Mouse (Mus musculus) Muller cell, postnatal 12 days (primary cell): ENCODE measurements around the gene Bcl2l11.
"Not testable (repeated sequence)": the region's sequence is repeated elsewhere in the genome, so short reads cannot be mapped to it uniquely, and the experiment has no call there.

Source experiments
- DNase-seq: peaks from one replicate; pipeline ENCODE4 v3.0.0-alpha.2; 2015; ENCODE audit errors: inconsistent ontology term

Gene Bcl2l11

GRCm38 (mm10) chr2:128174604-128175342 lies 48.9 kb downstream of the Bcl2l11 start:
- DNase-seq = no peak

- DNase-seq = no peak
Observed at GRCm38 (mm10) chr2:128175625-128176024, 49.8 kb downstream of the Bcl2l11 start.

GRCm38 (mm10) chr2:128176391-128177044 lies 50.7 kb downstream of the Bcl2l11 start:
- peak; percentile 51 for DNase-seq

GRCm38 (mm10) chr2:128177241-128177661 lies 51.4 kb downstream of the Bcl2l11 start:
- no peak for DNase-seq

- peak; percentile 76 for DNase-seq
Observed at GRCm38 (mm10) chr2:128179126-128179807, 53.4 kb downstream of the Bcl2l11 start.

DNA sequence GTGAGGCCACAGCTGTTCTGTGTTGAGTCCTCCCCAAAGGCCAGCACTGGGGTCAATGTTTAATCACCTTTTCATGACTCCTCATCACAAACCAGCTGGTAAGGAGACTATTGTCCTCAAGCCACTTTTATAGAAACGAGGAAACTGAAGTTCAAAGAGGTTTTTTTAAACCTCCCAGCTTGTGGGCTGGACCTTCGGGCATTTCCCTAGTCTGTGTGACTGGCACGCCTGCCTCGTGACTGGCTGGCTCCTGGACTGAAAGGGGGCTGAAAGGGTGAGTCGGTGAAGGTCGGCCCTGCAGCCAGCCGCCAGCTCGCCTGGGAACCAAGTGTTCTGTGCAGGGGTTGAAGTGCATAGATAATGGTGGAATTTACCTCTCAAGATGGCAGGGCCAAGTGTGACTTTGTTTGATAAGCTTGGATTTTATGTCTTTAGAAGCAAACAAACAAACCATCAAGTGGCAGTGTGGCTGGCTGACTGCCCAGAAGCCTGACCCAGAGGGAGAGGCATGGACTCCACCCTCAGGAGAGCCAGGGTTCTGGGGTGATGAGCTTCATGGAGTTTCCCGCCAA lies 54.1 kb downstream of the Bcl2l11 start:
- no peak for DNase-seq

DNA sequence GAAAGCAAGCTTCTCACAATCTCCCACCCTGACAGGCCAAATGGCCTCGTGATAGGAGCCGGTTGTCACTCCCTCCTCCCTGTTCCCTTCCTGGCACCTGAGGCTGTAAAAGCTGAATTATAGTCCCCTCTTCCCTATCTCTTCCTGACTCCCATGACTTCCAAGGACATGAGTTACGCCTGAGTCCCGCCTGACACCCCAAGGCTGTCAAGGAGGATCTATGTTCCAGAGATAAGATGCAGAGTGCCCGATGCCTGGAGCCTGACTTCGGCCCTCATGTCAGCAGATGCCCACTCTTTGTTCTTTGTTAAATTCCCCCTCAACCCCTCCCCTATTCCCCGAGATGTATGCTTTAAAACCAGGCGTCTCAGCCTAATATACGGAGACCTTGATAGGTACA lies 56.3 kb downstream of the Bcl2l11 start:
- DNase-seq = not testable (repeated sequence)

- no peak for DNase-seq
Observed at GRCm38 (mm10) chr2:128182751-128183150, 56.9 kb downstream of the Bcl2l11 start.

DNA sequence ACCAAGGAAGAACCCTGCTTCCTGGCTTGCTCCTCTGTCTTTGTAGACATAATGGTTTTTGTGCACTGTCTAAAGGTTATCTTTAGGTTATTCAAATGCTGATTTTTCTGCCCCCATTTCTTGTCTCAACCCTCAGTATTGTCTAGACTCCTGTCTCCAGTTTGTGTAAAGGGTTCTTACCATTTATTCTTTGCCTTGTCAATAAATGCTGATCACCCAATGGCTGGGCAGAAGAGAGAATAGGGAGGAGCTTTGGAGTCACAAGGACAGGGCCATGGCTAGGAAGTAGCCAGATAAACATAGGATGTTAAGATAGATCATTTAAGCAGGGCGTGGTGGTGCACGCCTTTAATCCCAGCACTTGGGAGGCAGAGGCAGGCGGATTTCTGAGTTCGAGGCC lies 57.9 kb downstream of the Bcl2l11 start:
- no peak for DNase-seq

GRCm38 (mm10) chr2:128185942-128186341 lies 60.1 kb downstream of the Bcl2l11 start:
- no peak for DNase-seq

DNA sequence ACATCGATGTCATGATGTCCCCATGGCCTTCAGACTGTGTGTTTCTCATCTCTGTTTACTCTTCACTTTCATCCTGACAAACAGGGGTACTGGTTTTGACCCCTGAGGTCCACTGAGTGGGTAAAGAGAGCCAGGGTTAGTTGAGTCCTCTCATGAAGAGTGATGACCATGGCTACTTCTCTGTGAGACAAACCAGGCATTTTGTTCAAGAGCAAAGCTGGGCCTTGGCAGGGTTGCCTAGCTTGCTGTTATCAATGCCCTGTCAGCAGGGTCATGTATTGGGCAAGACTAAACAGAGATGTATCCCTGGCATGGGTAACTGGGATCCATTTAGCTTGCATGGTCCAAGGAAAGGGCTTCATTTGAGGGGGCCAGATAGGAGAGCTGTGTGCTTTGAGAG lies 61.4 kb downstream of the Bcl2l11 start:
- no peak for DNase-seq

DNA sequence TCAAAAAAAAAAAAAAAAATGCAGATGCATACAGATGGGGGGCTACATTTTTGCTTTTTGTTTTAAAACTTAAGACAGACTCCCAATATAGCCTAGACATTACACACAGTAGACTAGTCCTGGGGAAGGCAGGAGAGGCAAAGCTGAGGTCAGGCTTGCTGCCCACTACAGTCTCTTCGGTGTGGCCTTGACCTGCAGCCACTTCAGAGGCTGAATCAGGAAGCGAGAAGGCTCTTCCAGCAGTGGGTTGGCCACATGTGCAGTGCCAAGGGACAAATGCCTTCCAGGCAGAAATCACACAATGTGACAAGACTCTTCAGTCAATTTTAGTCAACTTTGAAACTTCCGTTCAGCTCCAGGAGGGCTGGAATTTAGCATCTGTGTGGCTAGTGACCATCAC lies 62.6 kb downstream of the Bcl2l11 start:
- DNase-seq = no peak

DNA sequence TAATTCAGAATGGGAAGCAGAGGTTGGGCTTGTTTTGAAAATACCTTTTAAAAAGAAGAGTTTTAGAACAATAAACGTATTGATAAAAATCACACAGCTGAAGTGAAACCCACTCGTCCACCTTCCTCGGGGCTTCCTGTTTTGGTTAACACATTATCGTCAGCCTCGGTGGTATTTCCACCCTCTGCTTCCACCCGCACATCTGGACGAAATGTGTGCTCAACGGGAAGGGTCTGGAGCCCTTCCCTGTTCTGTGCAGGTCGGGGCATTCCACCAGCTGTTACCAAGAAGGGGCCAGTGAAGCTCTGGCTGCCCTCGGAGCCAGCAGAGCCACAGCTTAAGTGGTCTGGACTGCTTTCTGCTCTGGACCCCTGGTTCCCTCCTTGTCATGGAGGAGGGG lies 63.9 kb downstream of the Bcl2l11 start:
- DNase-seq = no peak

DNA sequence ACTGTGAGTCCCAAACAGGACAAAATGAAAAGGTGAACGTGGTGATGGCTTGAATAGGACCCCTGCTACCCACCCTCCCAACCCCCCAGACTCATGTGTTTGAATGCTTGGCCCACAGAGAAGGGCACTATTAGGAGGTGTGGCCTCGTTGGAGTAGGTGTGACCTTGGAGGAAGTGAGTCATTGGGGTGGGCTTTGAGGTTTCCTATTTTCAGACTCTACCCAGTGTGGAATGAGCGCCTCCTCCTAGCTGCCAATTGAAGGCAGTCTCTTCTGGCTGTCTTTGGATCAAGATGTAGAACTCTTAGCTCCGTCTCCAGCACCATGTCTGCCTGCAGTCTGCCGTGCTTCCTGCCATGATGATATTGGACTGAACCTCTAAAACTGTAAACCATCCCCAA lies 64.4 kb downstream of the Bcl2l11 start:
- DNase-seq = no peak

DNA sequence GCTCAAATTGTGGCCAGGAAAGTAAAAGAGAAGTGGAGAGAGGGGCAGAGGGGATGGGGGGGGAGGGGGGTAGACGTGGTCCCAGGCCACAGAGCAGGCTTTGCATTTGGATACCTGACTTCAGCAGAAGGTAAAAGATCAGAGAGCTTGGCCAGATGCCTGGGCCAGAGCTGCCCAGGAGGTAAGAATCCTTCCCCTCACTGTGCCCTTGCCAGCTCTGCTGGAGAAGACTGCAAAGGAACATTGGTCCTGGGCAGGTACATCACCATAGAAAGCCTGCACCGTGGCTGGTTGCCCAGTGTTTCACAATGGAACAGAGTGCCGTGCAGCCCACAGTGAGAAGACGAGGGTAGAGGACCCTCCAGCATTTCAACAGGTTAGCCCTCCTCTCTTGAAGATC lies 67.6 kb downstream of the Bcl2l11 start:
- no peak for DNase-seq

DNA sequence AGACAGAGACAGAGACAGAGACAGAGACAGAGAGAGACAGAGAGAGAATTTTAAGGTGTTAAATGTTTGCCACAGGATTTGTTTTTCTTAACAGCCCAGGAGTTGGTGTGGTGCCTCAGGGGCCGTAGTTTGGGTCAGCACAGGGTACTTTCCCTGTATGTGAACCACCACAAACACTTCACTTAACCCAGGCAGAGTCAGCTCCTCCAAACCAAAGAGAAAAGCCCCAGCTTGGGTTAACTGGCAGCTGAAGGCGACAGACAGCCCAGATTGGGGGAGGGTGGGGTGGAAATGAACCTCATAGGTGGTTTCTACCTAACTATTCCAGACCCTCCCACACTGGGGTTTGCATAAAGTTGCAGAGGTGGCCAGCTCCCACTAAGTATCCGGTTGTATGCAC lies 71.5 kb downstream of the Bcl2l11 start:
- no peak for DNase-seq

DNA sequence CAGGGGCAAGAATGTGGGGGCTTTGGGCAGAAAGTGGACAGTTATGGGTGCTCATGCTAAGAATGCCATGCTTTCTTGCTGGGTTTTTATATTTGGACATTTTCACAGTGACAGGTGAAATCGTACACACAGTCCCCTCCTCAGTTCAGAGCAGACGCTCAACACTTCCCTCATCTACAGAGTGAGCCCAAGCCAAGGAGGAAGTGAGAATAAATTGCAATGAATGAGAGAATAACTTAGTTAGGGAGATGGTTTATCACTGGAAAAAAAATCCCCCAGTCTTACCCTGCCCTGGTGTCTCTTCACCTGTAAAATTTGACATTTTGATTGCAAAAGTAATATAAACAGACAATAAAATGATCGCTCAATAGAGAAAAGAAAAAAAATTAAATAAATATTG lies 77.3 kb downstream of the Bcl2l11 start:
- no peak for DNase-seq

- DNase-seq = peak; percentile 33
Observed at GRCm38 (mm10) chr2:128203749-128204405, 78.0 kb downstream of the Bcl2l11 start.

- peak; percentile 81 for DNase-seq
Observed at GRCm38 (mm10) chr2:128208541-128208940, 82.7 kb downstream of the Bcl2l11 start.

GRCm38 (mm10) chr2:128209841-128210329 lies 84.0 kb downstream of the Bcl2l11 start:
- DNase-seq = peak; percentile 91

GRCm38 (mm10) chr2:128210376-128210775 lies 84.5 kb downstream of the Bcl2l11 start:
- DNase-seq = no peak
